Mouse (Mus musculus) kidney, adult 11 months (tissue): ENCODE results near the gene Tbc1d22b.
A peak's percentile ranks its signal among the peaks of the same experiment; 100 is the strongest.

Experiments used
- DNase-seq: peaks from one replicate; pipeline ENCODE4 v3.0.0; 2022

The Tbc1d22b gene

DNA sequence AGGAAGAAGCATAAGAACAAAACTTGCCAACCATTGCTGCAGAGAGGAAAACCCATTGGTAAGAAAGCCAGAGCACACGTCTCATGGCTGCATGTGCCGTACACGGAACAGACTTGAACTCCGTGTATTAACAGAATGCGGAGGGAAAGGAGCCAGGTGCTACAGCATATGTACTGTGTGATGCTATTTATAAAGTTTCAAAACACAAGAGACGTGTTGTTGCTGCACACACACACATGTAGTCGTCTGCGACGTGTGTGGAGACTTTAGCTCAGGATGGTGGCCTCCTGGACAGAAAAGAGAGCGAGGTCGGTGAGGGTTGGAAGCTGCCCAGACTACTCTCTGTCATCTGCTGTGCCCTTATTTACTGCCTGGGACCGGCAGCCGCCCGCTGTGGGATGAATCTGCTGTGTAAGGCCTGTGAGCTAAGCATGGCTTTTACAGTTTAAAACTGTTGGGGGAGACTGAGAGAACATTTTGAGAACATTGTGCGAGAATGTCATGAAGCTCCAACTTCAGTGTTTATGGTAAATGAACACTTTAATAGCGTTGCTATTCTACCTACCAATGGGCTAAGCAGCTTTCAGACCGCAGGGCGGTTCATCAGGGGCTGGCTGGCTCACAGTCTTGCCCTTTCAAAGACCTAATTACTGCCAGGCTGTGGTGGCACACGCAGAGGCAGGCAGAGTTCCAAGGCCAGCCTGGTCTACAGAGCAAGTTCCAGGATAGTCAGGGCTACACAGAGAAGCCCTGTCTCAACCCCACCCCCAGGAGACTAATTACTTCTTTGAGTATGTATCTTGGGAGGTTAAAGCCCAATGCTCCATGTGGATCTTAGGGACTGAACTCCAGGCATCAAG, 6.5 kb upstream of the Tbc1d22b start:
- DNase-seq = no peak

- DNase-seq = no peak
Observed at GRCm38 (mm10) chr17:29544064-29544463, 5.5 kb upstream of the Tbc1d22b start.

DNA sequence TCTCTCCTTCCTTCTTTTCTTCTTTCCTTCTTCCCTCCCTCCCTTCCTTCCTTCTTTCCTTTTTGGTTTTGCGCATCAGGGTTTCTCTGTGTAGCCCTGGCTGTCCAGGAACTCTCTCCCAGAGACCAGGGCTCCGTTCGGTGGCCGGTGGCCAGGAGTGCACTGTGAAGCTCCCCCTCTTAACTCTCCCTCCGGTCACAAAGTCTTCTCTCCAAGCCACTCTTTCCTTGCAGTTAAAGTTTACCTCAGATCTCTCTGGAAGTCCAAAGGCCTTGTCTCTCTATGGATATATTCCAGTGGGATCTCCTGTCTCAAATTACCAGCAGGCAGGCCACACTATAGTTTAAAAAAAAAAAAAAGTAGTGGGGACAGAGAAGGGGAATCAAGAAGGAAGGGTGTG, 4.3 kb upstream of the Tbc1d22b start:
- peak; percentile 62 for DNase-seq

GRCm38 (mm10) chr17:29548494-29548893, 1.1 kb upstream of the Tbc1d22b start:
- DNase-seq = no peak

GRCm38 (mm10) chr17:29548994-29549393, 591 bp upstream of the Tbc1d22b start:
- no peak for DNase-seq

- no peak for DNase-seq
Observed at GRCm38 (mm10) chr17:29551019-29551418, 1.4 kb downstream of the Tbc1d22b start.

GRCm38 (mm10) chr17:29552162-29552732, 2.7 kb downstream of the Tbc1d22b start, which contains the start of gene Tmem217:
Gene Tmem217 (minus strand): TSS chr17:29552385.
- no peak for DNase-seq

DNA sequence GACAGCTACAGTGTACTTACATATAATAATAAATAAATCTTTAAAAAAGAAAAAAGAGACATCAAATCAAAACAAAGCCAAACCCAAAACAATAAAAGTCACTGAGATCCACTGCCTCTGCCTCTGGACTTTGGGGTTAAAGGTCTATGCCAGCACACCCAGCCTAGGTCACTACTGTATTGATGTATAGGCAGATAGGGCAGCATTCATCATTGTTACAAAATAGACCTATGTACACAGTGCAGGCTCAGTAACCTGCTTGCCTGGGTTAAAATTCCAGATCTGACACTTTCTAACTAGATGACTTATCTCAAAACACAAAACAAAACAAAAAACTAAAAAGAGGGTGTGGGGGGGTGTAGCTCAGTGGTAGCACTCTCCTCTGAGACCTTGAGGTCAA, 4.6 kb downstream of the Tbc1d22b start:
- DNase-seq = no peak

- DNase-seq = no peak
Observed at GRCm38 (mm10) chr17:29556456-29556855, 6.9 kb downstream of the Tbc1d22b start.

GRCm38 (mm10) chr17:29556893-29557292, 7.3 kb downstream of the Tbc1d22b start:
- no peak for DNase-seq

DNA sequence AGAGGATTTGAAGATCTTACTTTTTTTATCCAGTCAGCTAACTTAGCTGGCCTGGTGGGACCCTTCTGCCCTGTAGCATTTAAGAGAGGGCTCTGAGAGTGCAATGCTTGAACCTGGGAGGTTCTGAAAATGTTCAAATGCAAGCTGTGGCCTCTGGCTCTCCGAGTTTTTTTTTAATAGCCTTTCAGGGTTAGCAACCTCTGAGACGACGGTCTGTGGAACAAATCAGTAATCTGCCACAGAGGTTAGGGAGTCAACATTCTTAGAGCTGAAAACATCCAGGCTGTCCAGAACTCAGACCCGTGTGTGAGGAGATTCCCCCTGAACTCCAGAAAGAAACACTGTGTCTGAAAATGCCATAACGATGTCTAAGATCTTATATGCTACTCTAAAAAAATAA, 8.9 kb downstream of the Tbc1d22b start:
- no peak for DNase-seq

- no peak for DNase-seq
Observed at GRCm38 (mm10) chr17:29565521-29565920, 15.9 kb downstream of the Tbc1d22b start.

- peak; percentile 35 for DNase-seq
Observed at GRCm38 (mm10) chr17:29568435-29568834, 18.9 kb downstream of the Tbc1d22b start.

GRCm38 (mm10) chr17:29569831-29570230, 20.2 kb downstream of the Tbc1d22b start:
- DNase-seq = no peak

- peak; percentile 61 for DNase-seq
Observed at GRCm38 (mm10) chr17:29579579-29580126, 30.1 kb downstream of the Tbc1d22b start.

DNA sequence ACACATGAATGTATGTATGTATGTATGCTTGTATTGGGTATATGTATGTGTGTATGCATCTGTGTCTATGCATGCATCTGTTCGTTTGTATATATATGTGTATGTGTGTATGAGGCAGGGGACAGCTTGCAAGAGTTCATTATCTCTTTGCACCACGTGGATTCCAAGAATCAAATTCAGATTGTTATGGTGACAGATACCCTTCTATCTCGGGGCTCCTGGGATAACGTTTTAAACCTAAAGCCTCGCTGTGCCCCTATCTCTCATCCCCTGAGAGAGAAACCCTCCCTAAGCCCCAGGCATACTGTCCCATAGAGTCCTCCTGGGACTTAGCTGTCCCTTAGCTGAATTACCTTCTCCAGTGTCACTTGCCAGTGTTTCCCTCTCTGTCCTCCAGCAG, 34.0 kb downstream of the Tbc1d22b start:
- DNase-seq = no peak

DNA sequence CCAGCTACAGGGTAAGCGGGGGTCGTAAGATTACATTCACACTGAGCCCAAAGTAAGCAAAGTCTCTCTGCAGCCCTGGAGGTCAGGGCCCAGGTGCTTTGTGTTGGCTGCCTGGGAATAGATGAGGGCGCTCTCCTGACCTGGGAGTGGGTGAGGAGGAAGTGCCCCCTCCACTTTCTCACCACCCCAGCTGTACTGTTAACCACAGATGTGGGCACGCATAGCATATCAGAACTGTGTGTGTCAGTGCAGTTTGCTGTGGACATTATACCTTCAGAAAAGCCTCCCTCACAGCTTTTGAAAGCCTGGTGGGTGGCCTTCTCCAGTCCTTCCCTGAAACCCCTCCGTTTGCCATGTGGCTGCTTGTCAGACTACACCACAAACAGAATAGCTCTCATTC, 34.7 kb downstream of the Tbc1d22b start:
- no peak for DNase-seq

- DNase-seq = no peak
Observed at GRCm38 (mm10) chr17:29584737-29585136, 35.2 kb downstream of the Tbc1d22b start.

DNA sequence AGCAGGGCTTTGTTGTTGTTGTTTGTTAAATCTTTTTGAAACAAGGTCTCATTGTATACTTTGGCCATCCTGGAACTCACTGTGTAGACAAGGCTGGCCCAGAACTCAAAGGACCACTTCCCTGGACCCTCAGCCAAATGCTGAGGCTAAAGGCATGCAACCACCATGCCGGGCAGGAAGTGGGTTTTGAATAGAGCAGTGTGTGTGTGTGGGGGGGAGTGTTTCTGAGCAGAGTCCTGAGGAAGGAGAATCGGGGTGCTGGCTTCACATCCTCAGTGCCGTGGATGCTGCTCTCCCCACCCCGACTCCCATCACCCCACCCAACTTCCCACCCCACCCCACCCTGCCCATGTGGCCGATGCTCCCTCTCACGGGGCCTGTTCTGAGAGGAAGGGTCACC, 35.9 kb downstream of the Tbc1d22b start:
- DNase-seq = no peak

DNA sequence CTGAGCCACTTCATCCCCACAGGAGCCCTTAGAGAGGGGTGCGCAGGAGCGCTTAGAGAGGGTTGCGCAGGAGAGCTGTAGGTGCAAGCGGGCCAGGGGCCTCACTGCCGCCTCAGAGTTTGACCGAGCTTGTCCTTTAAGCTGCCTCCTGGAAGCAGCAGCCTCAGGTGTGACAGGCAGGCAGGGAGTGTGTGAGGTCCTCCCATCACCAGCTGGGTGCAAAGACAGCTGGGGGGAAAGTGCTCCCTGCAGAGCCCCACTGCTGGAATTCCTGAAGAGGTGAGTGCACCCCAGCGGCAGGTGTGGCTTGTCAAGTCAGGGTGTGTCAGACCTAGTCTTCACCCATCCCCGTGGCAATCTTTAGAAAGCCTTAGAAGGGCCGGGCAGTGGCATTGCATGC, 37.3 kb downstream of the Tbc1d22b start:
- DNase-seq = no peak

DNA sequence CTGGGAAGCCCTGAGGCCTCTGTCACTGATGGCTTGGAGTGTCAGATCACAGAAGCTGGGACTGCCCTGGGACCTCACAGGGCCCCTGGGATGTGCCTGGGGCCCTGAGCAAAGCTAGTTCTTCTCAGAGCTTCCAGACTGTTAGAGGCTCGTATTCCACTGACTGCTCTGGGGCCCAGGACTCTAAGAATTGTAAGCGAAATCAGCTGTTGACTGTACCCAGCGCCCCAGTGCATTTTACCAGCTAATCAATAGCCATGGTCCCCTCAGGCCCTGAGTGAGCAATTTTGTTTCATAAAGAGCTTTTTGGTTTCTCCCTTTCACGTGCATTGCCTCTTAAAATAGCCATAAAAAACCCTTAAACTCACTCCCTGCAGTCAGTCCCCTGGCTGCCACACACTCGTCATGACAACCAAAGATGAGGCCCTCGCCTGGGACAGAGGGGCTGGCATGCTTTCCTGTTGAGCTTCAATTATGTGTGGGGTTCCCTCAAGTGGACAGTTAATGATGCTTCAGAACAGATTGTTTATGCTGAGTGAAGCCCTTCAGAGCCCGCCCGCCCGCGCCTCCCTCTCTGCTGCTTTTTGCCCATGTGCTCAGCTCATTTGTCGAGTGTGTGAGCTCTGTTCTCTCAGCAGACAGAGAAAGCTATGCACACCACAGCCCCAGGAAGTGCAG, 39.8 kb downstream of the Tbc1d22b start:
- no peak for DNase-seq

DNA sequence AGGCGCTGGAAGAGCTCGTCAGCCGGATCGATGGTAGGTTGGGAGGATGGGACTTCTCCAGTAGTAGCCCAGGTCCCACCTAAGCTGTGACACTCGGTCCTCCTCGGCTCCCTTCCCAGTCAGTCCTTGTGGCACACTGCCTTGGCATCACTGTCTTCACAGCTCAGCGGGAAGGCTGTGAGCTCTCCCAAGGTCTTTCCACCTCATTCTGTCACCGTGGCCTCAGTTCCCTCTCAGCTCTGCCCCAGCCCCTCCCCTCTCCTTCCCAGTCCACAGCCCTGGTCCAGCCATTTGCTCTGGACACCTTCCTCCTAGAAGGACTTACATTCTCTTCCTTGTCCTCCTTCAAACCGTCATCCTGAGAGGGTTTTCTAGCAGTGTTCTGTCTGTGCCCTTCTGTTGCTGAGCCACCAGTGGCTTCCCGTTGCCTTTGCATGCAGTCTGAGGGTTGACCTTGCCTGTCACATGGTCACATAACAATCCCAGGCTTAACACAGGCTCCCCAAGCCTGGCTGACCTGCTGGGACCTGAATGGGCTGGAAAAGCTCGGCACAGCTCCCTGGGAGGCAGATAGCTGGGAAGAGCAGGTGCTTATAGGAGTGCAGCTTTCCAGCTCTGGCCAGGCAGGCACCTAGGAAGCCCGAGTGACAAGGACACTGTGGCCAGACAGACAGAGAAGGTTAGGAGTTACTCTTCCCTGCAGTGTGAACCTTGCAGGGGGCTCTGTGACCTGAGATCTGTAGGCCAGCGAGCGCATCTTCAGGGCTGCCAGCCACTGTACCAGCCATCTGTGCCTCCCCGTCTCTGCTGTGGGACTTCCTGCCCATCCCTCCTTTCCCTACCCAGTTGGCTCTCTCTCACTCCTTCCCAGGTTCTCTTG, 46.5 kb downstream of the Tbc1d22b start:
- DNase-seq = peak; percentile 59

GRCm38 (mm10) chr17:29596771-29597132, 47.2 kb downstream of the Tbc1d22b start:
- DNase-seq = no peak
